Mouse (Mus musculus): ENCODE data around the gene Mcm10.

Gene Mcm10

DNA sequence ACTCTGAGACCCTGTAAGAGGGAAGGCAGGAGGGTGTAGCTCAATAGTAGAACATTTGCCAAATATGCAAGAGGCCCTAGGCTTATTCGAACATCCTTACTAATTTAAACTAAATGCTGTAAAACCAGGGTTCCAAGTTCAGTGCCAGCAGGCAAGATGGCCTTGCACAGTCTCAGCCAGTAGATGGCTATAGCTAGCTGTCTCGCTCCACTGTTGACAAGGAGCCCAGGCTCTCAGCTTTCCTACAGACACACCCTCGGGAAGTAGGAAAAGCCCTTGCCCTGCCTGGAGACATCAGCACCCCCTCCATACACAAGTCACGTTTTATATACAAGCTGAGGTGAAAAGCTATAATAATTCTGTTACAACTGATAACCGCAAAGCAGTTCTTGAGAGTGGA, 20.1 kb upstream of the Mcm10 start:
- DNase-seq (ENCODE audit: low read depth), result no peak

GRCm38 (mm10) chr2:5031215-5031614, 18.6 kb upstream of the Mcm10 start:
- DNase-seq (ENCODE audit: low read depth), result no peak

DNA sequence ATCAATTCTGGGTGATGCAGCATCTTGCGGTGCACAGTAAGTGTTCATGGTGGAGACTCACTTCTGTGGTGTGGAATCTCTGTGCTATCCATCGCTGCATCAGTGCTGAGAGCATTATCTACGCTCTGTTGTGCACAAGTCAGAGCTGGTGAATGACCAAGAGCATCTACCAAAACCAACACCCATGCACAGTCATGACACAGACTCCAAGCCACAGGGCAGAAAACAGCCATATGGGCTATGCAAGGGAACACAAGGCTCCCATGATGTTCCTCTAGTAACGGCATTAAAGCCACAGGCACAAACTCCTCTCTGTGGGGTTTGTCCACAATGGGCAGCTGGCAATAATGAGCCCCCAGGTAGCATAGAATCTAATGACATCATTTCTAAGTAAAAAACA, 17.2 kb upstream of the Mcm10 start:
- DNase-seq (ENCODE audit: low read depth), result no peak

GRCm38 (mm10) chr2:5028047-5028446, 15.5 kb upstream of the Mcm10 start:
- no peak for DNase-seq (ENCODE audit: low read depth)

GRCm38 (mm10) chr2:5027057-5027456, 14.5 kb upstream of the Mcm10 start:
- no peak for DNase-seq (ENCODE audit: low read depth)

DNA sequence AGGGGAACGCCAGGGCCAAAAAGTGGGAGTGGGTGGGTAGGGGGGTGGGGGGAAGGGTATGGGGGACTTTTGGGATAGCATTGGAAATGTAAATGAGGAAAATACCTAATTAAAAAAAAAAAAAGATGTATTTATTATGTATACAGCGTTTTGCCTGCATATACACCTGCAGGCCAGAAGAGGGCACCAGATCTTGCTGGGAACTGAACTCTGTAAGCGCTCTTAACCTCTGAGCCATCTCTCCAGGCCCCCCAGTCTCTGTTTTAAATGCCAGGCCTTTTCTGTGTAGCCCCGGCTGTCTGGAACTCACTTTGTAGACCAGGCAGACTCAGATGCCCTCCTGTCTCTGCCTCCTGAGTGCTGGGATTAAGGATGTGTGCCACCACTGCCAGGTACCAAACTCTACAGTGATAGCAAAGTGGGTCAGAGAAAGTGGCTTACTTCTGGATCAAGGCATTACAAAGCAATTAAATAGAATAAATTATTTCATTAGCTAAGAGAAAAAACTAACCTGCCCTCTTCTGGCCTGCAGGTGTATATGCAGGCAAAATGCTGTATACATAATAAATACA, 12.7 kb upstream of the Mcm10 start:
- peak; percentile 40 for DNase-seq (ENCODE audit: low read depth)

GRCm38 (mm10) chr2:5023699-5024399, 11.3 kb upstream of the Mcm10 start:
- DNase-seq (ENCODE audit: low read depth), result no peak

DNA sequence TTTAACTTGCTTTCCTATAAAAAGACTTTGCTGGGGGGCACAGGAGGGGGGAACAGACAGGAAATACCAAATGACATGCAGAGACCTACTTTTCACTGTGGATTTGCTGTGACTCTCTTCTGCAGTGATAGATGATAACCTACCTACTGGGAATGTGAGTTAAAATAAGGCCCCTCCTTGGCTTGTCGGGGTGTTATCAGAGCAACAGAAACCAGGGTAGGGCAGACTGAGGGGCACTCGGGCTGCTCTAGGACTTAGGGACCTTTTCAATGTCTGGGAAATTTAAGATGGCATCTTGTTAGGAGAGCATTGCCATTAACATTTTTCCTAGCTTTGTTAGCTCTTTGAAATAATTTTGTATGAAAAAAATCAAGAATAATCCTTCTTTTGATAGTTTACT, 10.7 kb upstream of the Mcm10 start:
- DNase-seq (ENCODE audit: low read depth), result no peak

DNA sequence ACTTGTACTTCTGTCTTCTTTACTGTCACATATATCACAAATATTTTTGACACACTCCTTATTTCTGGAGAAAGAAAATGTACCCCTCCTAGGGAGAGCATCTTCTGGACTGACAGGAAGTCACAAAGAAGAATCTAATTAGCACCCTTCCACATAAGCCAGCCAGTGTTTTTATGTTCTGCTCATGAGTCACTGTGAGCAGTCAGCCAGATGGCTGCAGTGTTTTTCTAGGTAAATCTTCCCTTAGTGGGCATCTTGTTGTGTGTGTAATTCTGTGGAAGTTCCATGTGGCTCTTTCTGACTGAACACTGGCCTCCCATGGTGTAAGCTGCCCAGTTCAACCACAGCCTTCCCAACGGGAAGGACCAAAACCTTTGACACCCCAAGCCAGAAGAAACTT, 7.1 kb upstream of the Mcm10 start:
- no peak for DNase-seq (ENCODE audit: low read depth)

GRCm38 (mm10) chr2:5016922-5017321, 4.3 kb upstream of the Mcm10 start:
- no peak for DNase-seq (ENCODE audit: low read depth)

- DNase-seq (ENCODE audit: low read depth), result no peak
Observed at GRCm38 (mm10) chr2:5015527-5015926, 2.9 kb upstream of the Mcm10 start.

DNA sequence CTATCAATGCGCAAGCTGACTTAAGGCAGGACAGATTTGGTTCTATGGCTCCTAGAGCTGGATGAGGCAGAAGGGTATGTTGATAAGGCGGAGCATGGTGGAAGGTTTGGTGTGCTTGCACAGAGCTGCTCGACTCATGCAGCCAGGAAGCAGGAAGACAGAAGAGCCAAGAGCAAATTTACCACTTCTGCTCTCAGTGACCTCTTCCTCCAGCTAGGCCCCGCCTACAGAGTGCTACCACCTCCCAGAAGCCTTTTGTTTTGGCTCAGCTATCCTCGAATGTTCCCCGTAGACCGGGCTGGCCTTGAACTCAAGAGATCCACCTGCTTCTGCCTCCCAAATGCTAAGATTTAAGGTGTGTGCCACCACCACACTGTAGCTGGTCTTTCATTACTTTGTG, 2.0 kb upstream of the Mcm10 start:
- no peak for DNase-seq (ENCODE audit: low read depth)

DNA sequence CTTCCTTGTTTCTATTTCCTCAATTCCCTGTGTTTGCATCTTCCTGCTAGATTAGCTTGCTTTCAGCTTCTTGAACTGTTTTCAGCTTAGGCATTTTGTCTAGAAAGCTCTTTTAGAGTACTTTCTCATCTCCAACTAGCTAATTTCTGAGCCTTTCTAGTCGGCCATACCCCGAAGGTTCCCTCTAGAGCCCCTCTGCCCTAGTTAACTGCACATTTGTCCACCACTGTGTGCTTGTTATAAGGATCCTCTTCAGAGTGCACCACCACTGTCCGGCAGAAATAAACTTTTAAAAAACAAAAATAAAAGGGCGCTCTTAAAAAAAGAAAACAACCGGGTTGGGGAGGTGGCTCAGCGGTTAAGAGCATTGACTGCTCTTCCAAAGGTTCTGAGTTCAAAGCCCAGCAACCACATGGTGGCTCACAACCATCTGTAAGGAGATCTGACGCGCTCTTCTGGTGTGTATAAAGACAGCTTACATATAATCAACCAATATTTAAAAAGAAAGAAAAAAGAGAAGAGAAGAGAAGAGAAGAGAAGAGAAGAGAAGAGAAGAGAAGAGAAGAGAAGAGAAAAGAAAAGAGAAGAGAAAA, 597 bp downstream of the Mcm10 start:
- DNase-seq (ENCODE audit: low read depth), result no peak

DNA sequence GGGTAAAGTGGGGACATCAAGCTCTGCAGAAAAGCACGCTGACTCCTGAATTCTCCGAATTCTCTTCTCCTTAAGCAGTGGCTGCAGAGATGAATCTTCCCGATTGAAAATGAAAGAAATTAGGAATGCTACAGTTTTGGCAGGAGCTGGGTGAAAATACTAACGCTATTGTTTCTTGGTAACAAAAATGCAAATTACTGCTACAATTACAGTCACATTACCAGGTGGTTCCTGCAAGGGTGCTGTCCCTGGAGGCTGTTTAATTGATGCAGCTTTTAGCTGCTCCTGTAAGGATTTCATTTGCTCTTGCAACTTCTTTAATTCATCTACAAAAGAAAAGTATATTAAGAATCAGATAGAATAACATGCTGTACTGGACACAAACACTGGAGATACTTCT, 5.5 kb downstream of the Mcm10 start:
- no peak for DNase-seq (ENCODE audit: low read depth)

DNA sequence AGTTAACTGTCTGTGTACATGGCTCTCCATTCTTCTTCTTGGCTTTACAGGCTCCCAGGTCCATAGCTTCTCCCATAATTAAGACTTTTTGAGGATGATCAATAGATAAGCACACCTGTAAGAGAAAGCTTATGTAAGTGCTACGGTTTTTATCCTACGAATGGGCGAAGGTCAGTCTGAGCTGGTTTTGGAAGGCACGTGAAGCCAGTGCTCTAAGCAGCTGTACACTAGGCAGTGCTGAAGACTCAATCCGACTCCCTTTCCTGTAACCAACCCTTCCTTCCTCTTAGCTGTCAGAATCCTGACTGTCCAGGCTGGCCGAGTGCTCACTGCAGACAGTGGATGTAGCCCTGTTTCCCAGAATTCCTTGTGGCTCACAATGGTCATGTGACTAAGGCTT, 11.3 kb downstream of the Mcm10 start:
- DNase-seq (ENCODE audit: low read depth), result no peak

GRCm38 (mm10) chr2:4998905-4999304, 13.7 kb downstream of the Mcm10 start:
- DNase-seq (ENCODE audit: low read depth), result no peak

DNA sequence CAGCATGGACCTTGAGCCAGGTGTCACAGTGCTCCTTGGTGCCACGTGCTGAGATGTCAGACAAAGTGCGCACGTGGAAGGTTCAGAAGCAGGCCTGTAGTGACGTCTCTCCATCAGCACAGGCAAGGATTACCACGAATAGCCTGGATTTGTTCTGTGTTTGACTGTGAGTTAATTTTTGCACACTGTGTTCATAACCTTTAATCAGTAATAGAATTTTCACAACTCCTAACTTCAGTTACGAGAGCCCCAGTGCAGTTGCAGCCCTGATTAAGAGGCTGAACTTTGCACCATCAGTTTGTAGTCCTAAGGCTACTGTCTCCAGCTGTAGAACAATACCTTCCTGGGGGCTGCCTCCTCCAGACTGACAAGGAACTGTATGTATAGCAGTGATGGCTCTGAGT, 16.2 kb downstream of the Mcm10 start:
- DNase-seq (ENCODE audit: low read depth), result no peak

- DNase-seq (ENCODE audit: low read depth), result no peak
Observed at GRCm38 (mm10) chr2:4995646-4996045, 16.9 kb downstream of the Mcm10 start.

DNA sequence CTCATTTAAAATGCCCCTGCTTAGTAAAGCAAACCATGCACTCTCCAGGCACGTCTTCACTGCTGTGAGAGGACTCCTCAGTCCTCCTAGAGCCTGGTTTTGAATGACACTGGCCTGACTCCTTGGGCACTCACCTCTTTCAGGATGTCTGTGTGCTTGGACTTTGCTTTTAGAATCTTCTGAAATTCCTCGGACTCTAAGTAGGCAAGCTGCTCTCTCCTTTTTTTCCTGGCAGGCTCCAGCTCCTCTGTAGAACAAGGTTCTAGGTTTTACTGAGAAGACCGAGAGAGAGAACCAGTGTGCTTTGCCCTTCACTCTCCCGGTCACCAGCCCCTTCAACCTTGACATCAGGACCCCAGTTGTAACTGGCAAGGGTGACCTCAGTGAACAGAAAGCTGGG, 18.2 kb downstream of the Mcm10 start:
- DNase-seq (ENCODE audit: low read depth), result no peak

DNA sequence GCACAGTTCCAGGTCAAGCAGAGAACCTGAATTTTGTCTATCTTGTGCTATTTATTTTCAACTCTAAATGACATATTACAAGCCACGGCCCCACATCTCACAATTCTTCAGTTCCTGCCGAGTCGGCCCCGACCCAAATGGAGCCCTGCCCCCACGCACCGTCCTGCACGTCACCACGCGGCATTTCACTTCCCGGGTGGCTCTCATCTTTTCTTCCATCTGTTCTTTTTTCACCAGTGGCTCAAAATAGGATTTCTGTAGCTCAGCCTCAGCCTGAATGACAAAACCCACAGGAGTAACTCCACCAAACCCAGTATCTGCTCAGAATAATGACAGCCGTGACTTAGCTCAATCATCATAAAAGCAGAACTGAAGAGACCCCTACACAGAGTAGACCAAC, 19.0 kb downstream of the Mcm10 start:
- DNase-seq (ENCODE audit: low read depth), result no peak

DNA sequence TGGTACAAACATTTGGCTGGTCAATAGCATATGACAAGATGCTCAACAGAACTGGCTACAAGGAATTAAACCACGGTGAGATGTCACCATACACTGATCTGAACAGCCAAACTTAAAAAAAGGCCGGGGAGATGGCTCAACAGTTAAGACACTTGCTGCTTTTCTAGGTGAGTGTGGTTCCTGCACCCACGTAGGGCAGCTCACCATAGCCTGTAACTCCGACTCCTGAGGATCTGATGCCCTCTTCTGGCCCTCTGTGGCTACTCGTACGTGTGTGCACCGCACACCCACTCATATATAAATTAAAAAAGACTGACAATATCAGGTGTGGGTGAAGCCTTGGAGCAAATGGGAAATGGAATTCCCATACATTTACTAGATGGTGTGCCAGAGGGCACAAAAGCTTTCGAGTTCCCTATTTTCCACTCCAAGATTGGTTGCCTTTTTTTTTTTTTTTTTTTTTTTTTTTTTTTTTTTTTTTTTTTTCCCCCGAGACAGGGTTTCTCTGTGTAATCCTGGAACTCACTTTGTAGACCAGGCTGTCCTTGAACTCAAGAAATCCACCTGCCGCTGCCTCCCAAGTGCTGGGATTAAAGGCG, 23.7 kb downstream of the Mcm10 start:
- DNase-seq (ENCODE audit: low read depth), result peak; percentile 4

GRCm38 (mm10) chr2:4987388-4988180, 25.0 kb downstream of the Mcm10 start:
- DNase-seq (ENCODE audit: low read depth), result no peak

GRCm38 (mm10) chr2:4986798-4987197, 25.8 kb downstream of the Mcm10 start:
- no peak for DNase-seq (ENCODE audit: low read depth)

All from naive thymus-derived CD4-positive, alpha-beta T cell, adult 2 months (primary cell).